Mouse (Mus musculus) forebrain, embryonic 12.5 days (tissue): Measurements from ENCODE around the gene Rab3il1. TPM values are rescaled to one million over a fixed set of nuclear protein-coding genes. Genes with fewer than 3 reads are reported as not detected.

Experiments
- ATAC-seq: fragments of 200-750 bp; cut with Nextera tagmentation; 2 replicates; pipeline ENCODE4 v1.8.0; 2017; ENCODE audit warnings: moderate TSS enrichment; ENCODE audit not compliant: low FRiP score
- H3K27ac ChIP-seq: fragments of 300-500 bp; sonication (generic); 2 replicates; pipeline ENCODE4 v1.5.1; 2016; ENCODE audit warnings: mild to moderate bottlenecking
- H3K27me3 ChIP-seq: fragments of 300-500 bp; sonication (generic); 2 replicates; pipeline ENCODE4 v1.6.1; 2016; ENCODE audit warnings: mild to moderate bottlenecking
- H3K36me3 ChIP-seq: fragments of 300-500 bp; sonication (generic); replicated peaks from 2 replicates; pipeline ENCODE4 v1.6.1; 2016; ENCODE audit warnings: mild to moderate bottlenecking
- H3K4me1 ChIP-seq: fragments of 300-500 bp; sonication (generic); 2 replicates; pipeline ENCODE4 v1.6.1; 2016
- H3K4me2 ChIP-seq: fragments of 300-500 bp; sonication (generic); 2 replicates; pipeline ENCODE4 v1.6.1; 2016; ENCODE audit warnings: mild to moderate bottlenecking, moderate library complexity
- H3K4me3 ChIP-seq: fragments of 300-500 bp; sonication (generic); replicated peaks from 2 replicates; pipeline ENCODE4 v1.5.1; 2016; ENCODE audit warnings: mild to moderate bottlenecking
- H3K9ac ChIP-seq: fragments of 300-500 bp; sonication (generic); 2 replicates; pipeline ENCODE4 v1.6.1; 2016; ENCODE audit warnings: mild to moderate bottlenecking
- H3K9me3 ChIP-seq: fragments of 300-500 bp; sonication (generic); 2 replicates; pipeline ENCODE4 v1.6.1; 2016
- whole genome bisulfite sequencing: fragments of 180-500 bp; shearing (Covaris S2); methylation state at CpG from one replicate; pipeline ENCODE4 v1.1.7; 2016; 5-methylcytosine and 5-hydroxymethylcytosine counted together
- polyA plus RNA-seq: library from polyadenylated mRNA; unstranded; fragments of >200 nt; fragmentation: Nextera tagmentation; extraction: Ambion mirVana; gene quantifications from 2 replicates; pipeline ENCODE4 v1.2.1, GENCODE M21; 2016

Rab3il1 gene
- polyA plus RNA-seq, 1 experiment from 2014 or later, result 22.7 TPM

DNA sequence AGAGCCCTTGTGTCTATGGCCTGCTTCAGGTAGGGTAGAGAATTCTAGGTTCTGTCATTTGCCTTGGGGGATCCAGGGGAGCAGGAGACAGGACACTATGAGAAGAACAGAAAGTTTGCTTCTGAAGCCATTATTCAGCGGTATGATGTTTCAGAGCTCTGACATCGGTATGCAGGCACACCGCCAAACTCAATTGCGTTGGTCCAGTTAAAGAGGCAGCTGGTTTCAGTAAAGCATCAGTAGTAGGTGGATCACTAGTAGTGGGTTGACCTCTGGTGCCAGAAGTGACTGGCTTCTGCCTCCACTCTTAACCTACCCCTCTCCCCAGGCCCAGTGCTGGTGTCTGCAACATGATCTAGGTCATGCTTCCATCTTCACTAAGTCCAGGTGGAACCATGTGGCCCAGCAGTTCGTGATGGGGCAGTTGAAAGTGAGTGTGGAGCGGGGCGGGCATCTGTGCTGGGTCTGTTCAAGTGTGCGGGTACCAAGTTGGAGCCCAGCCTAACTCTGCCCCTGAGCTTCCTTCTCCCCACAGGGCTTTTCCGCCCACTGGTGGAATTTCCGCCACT is 52.3 kb downstream of the Rab3il1 start:
- no peak overlapping the region for H3K9ac ChIP-seq
- no peak overlapping the region for H3K27ac ChIP-seq
- H3K36me3 ChIP-seq, result 0 out of 2 replicates have a peak, but pooled peaks cover 7% of the 10 kb centered on the region
- H3K4me2 ChIP-seq, result no peak overlapping the region
- WGBS, result 92% methylated on average over 10 of the region's 10 CpGs
- no peaks in the 10 kb centered on the region for H3K27me3 ChIP-seq
- H3K4me3 ChIP-seq, result no peak overlapping the region
- no peaks in the 10 kb centered on the region for H3K9me3 ChIP-seq
- no peaks in the 10 kb centered on the region for H3K4me1 ChIP-seq
- ATAC-seq, result no peak

DNA sequence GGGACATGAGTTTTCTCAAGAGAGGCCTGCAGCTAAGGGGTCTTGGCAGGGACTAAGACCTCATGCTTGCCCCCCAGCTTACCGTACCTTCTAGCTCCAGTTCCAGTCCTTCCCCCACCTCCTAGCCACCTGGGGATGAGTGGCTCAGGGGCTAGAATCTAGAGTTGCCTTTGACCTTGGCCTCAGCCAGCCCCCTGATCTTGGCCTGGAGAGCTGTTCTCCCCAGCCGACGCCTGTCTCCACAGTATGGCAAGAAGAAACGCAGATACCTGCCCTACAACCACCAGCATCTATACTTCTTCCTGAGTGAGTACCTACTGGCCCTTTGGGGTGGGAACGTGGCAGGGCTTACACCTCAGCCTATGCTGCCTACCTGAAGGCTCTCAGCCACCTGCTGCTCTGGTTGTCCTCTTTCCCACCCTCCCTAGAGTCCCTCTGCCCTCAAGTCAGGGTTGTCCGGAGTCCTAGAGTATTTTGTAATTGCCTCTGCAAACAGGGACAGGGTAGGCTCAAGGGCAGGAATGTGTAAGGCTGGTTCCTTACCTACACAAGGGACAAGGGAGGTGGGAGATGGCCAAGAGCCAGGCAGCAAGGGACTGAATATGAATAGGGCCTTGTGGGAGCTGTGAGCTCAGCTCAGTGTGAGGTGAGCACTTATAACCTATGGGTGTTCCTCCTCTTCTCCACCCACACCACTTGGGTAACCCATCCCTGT is 53.0 kb downstream of the Rab3il1 start:
- Histone ChIP-seq H3K36me3 (0 out of 2 replicates have a peak, but pooled peaks cover 7% of the 10 kb centered on the region), H3K9ac (no peak overlapping the region), H3K27ac (no peak overlapping the region), H3K4me2 (no peak overlapping the region), H3K4me1 (no peaks in the 10 kb centered on the region), H3K9me3 (no peaks in the 10 kb centered on the region), H3K27me3 (no peaks in the 10 kb centered on the region), H3K4me3 (no peak overlapping the region)
- WGBS, result 95% methylated on average over 6 of the region's 6 CpGs
- ATAC-seq, result no peak

DNA sequence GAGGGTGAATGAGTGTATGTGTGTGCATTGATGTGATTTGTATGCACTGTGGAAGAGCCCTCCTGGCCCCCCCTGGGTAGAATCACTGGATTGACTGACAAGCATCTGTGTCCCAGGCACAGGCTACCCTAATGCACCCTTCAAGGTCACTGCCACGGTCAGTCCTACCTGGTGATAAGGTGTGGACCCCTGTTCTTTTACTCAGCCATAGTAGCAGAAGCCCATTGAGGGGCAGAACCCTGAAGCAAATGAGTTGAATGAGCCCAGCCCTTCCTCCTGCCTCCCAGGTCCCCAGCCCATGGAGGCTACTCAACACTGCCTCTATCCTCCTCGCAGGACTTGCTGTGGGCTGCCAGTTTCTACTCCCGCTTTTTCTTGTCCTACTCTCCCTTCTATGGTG is 53.8 kb downstream of the Rab3il1 start:
- ATAC-seq, result no peak
- WGBS, result 76% methylated on average over 3 of the region's 3 CpGs
- Histone ChIP-seq H3K36me3 (0 out of 2 replicates have a peak, but pooled peaks cover 7% of the 10 kb centered on the region), H3K27ac (no peak overlapping the region), H3K9ac (no peak overlapping the region), H3K4me3 (no peak overlapping the region), H3K27me3 (no peaks in the 10 kb centered on the region), H3K4me1 (no peaks in the 10 kb centered on the region), H3K9me3 (no peaks in the 10 kb centered on the region), H3K4me2 (no peak overlapping the region)

DNA sequence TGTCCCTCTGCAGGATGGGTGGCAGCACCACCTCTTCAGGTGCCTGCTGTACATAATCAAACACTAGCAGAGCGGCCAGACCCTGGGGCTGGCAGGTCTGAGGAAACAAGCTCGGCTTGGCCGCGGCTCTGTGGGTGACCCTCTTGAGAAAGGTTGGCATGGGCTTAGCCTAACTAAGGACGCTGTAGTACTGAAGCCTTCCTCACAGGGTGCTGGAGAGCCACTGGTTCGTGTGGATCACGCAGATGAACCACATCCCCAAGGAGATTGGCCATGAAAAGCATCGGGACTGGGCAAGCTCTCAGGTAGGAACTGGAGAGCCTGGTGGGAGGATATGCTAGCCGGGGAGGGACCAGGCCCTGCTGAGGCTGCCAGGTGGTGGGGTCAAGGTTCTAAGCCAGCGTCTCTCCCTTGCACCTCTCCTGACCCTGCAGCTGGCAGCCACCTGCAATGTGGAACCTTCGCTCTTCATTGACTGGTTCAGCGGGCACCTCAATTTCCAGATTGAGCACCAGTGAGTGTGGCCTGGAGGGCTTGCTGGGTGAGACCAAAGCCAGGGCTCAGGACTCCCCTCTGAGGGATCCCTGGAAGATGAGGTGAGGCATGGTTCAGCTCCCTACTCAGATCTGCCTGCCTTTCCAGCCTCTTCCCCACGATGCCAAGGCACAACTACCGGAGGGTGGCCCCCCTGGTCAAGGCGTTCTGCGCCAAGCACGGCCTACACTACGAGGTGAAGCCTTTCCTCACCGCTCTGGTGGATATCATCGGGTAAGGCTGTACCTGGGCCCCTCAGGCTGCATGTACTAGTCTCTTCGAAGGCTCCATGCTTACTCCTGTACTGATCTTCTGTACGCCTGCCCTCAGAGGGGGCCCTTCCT is 54.6 kb downstream of the Rab3il1 start:
- WGBS, result 87% methylated on average over 22 of the region's 22 CpGs
- ATAC-seq, result no peak

DNA sequence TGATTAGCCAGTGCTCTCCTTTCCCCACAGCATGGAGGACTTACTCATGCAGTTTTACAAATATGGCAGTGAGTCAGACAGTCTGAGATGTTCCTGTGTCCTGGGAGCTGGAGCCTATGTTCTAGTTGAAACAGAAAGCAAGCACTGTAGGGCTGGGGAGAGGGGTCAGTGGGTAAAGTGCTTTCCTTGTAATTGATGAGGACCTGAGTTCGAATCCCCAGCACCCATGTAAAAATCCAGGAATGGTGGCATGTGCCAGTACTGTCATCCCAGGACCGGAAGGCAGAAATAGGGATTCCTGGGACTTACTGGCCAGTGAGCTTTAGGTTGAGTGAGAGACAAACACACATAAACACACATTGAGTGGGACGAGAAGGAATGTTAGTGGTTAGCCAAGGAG is 55.2 kb downstream of the Rab3il1 start:
- WGBS, result 94% methylated on average over 3 of the region's 3 CpGs

More for the DNA sequence above, 54.6 kb downstream of the Rab3il1 start:
- Histone ChIP-seq H3K9ac (no peak overlapping the region), H3K4me3 (no peak overlapping the region), H3K4me2 (no peak overlapping the region), H3K36me3 (peaks cover 10% of the 10 kb centered on the region; the same call in 1 of the 2 replicates), H3K27me3 (no peaks in the 10 kb centered on the region), H3K4me1 (peaks cover 4% of the 10 kb centered on the region; the same call in 1 of the 2 replicates), H3K27ac (no peak overlapping the region), H3K9me3 (no peaks in the 10 kb centered on the region)

DNA sequence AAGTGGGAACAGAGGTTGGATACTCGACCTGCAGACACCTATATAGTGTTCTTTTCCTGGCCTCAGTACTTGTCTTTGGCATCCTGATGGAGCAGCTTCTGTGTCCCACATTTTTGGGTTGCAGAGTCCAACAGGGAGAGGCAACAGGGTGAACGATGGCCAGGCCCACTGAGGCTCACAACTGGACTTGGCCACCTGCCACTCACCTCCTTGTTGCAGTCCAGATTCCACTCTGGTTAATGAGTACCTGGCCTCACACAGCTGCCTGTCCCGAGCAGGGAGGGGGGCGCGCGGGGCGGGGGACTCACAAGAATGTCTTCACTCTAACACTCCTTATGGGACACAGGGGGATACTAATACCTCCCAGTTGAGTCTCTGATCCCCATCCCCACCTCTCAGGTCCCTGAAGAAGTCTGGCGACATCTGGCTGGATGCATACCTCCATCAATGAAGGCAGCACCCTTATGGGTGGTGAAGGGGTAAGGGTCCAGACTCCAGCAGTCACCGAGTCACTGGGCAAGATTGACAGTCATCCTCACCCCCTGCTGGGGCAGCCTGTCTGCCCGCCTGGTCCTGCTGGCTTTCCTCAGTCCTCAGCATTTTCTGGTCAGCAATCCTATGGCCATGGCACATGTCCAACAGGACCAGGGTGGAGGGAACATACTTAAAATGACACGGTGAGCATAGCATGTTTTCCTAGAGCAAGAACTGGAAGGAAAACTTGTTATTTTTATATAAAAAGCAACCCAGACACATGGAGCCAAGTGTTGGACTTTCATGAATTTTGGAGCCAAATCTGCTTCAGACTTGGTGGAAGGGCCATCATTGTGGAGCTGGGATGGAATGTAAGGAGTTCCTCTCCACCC is 56.2 kb downstream of the Rab3il1 start:
- Histone ChIP-seq H3K9me3 (no peaks in the 10 kb centered on the region), H3K4me3 (no peak overlapping the region), H3K4me1 (peaks cover 8% of the 10 kb centered on the region; the same call in 1 of the 2 replicates), H3K36me3 (peaks cover 27% of the 10 kb centered on the region), H3K4me2 (no peak overlapping the region), H3K9ac (no peak overlapping the region), H3K27ac (no peak overlapping the region), H3K27me3 (no peaks in the 10 kb centered on the region)
- WGBS, result 77% methylated on average over 11 of the region's 11 CpGs
- no peak for ATAC-seq

More for the DNA sequence above, 55.2 kb downstream of the Rab3il1 start:
- peaks cover 16% of the 10 kb centered on the region for H3K36me3 ChIP-seq
- no peak for ATAC-seq
- H3K27me3 ChIP-seq, result no peaks in the 10 kb centered on the region
- no peak overlapping the region for H3K4me2 ChIP-seq
- no peak overlapping the region for H3K27ac ChIP-seq
- H3K9ac ChIP-seq, result no peak overlapping the region
- no peak overlapping the region for H3K4me3 ChIP-seq
- H3K9me3 ChIP-seq, result no peaks in the 10 kb centered on the region
- peaks cover 8% of the 10 kb centered on the region; the same call in 1 of the 2 replicates for H3K4me1 ChIP-seq

DNA sequence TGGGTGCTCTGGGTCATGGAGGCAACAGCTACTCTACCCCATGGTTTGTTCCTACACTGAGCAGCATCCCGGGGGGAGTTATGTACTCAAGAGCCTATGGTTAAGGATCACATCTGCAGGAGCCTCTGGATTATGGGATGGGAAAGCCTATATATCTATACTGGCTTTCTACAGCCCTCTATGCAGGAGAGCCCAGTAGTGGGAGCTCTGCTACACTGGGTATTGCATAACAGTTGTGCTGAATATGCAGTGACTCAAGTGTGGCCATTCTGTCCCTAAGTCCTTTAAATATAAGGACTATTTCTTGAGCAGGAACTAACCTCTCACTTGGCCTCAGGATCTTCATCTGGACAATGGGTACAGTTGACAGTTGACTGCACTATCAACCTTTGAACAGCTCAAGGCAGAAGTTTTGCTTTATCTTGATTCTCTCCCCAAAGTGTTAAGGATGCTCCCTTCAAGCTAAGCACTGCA is 56.9 kb downstream of the Rab3il1 start:
- Histone ChIP-seq H3K4me3 (no peak overlapping the region), H3K27me3 (no peaks in the 10 kb centered on the region), H3K9ac (no peak overlapping the region), H3K9me3 (no peaks in the 10 kb centered on the region), H3K36me3 (peaks cover 33% of the 10 kb centered on the region), H3K4me1 (peaks cover 8% of the 10 kb centered on the region; the same call in 1 of the 2 replicates), H3K27ac (no peak overlapping the region), H3K4me2 (no peak overlapping the region)
- no peak for ATAC-seq
- WGBS, result 96% methylated on average over 1 of the region's 1 CpGs

DNA sequence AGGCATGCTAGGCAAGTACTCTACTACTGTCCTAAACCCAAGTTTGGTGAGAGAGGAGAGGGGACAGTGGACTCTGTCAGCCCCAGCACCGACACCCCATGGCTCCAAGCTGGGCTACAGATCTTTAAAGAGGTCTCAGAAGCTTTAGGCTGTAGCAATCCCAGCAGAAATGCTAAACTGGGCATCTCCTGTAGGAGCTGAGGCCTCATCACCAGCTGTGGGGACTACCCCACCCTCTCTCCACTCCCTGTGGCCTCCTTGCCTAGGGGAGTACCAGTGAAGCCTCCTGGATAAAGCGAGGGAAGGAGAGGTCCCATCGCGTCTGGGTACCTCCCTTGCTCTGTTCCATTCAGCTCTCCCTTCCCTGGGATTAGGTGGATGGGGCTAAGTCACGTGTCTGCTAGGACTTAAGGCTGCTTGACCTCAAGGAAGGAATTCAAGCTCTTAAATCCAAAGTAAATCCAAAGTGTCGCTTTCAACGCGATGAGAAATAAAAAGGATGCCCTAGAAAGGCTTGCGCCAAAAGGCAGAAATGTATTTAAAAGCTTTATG is 57.5 kb downstream of the Rab3il1 start:
- Histone ChIP-seq H3K4me1 (peaks cover 8% of the 10 kb centered on the region; the same call in 1 of the 2 replicates), H3K9me3 (no peaks in the 10 kb centered on the region), H3K4me2 (no peak overlapping the region), H3K27me3 (no peaks in the 10 kb centered on the region), H3K9ac (no peak overlapping the region), H3K36me3 (peaks cover 39% of the 10 kb centered on the region), H3K4me3 (no peak overlapping the region), H3K27ac (no peak overlapping the region)
- 60% methylated on average over 9 of the region's 9 CpGs for WGBS
- no peak for ATAC-seq

DNA sequence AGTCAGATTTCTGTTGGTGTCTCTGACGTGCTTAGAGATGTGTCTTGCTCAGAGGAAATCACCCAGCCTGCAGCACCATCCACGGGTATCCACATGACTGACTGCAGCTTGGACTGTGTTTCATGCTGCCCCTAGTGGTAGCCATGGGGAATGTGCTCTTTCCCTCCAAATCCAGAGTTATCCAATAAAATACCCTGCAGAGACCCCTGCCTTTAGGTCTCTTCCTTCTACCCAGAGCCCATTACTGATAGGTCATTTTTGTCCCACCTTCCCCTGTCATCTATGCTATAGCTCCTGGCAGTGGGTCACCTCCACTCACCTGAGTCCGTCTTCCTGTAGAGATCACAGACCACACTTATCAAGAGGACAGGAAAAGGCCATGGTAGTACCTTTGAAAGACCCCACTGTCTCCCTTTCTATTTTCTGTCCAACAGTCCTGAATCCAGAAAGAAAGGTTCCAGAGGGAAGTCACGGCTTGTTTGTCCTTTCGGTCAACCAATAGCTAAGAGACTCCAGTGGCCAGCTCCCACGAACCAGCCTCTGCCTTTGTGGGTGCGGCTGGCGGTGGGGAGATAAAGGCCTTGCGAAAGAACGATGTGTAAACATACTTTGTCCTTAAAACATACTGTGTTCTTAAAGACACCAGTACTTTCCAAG is 58.6 kb downstream of the Rab3il1 start:
- peaks cover 50% of the 10 kb centered on the region for H3K36me3 ChIP-seq
- H3K4me3 ChIP-seq, result no peak overlapping the region
- WGBS, result 64% methylated on average over 10 of the region's 10 CpGs
- H3K27me3 ChIP-seq, result no peaks in the 10 kb centered on the region
- peak; percentile 59 for ATAC-seq
- H3K9me3 ChIP-seq, result no peaks in the 10 kb centered on the region
- peak overlapping the region; percentile 70 for H3K27ac ChIP-seq
- H3K4me1 ChIP-seq, result peaks cover 8% of the 10 kb centered on the region; the same call in 1 of the 2 replicates
- no peak overlapping the region for H3K9ac ChIP-seq
- H3K4me2 ChIP-seq, result no peak overlapping the region

DNA sequence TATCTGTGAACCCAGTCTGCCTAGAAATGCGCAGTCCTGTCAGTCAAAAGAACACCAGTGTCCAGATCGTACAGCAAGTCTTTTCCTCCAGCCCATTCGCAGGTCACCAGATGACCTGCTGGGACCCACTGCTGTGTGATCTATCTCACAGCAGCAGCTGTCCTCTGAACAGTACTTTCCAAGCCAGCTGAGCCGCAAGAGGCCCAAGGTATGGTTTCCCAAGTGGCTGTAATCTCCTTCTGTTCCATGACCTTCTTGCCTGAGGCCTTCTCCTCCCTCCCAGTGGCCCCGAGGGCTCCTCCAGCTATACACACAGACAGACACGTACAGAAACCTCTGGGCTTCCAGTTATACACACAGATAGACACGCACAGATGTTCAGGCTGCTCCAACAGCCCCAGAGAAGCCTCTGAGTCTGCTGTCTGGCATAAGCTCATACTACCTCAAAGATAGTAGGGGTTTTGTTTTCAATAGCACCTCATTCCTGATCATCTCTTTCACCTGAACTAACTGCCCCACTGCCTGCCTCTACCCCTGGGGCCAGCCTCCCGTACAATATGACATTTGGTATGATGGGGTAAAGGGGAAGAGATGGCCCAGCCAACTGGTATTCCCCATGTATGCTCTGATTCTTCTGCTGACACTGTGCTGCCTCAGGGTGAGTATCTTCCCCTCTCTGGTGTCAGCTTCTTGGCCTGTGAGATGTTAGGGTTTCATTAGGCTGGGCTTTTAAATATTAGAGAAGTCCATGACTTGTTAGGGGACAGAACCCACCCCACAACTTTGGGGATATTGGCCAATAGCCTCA is 59.5 kb downstream of the Rab3il1 start:
- peaks cover 8% of the 10 kb centered on the region; the same call in 1 of the 2 replicates for H3K4me1 ChIP-seq
- H3K4me2 ChIP-seq, result no peak overlapping the region
- WGBS, result 71% methylated on average over 8 of the region's 8 CpGs
- H3K4me3 ChIP-seq, result no peak overlapping the region
- H3K27me3 ChIP-seq, result no peaks in the 10 kb centered on the region
- no peaks in the 10 kb centered on the region for H3K9me3 ChIP-seq
- H3K36me3 ChIP-seq, result peaks cover 59% of the 10 kb centered on the region
- H3K9ac ChIP-seq, result no peak overlapping the region
- peak overlapping the region; percentile 70 for H3K27ac ChIP-seq
- ATAC-seq, result no peak
